Mouse (Mus musculus): ENCODE measurements at regions not wholly inside any gene's neighbourhood (a gene's known extent, or its start where the extent isn't known, plus 50 kb on each side); places are given as distances from the start of the nearest gene placed in this dataset.

- DNase-seq = no peak
Measured at GRCm38 (mm10) chr1:105074326-105074725, 282.2 kb downstream of the Rnf152 start.

GRCm38 (mm10) chr1:105070661-105071455 lies 285.7 kb downstream of the Rnf152 start:
- no peak for DNase-seq

- no peak for DNase-seq
Measured at GRCm38 (mm10) chr1:105067902-105068301, 288.6 kb downstream of the Rnf152 start.

GRCm38 (mm10) chr1:105067049-105067795 lies 289.3 kb downstream of the Rnf152 start:
- no peak for DNase-seq

- no peak for DNase-seq
Measured at GRCm38 (mm10) chr1:105050584-105051363, 282.4 kb downstream of the Cdh20 start.

Data from lung, postnatal 36 days (tissue).